Mouse (Mus musculus) MEL (cell line): ENCODE data around the gene Jmjd1c.

ENCODE experiments used
- BHLHE40 ChIP-seq: IDR thresholded peaks from 2 replicates; pipeline ENCODE4 v1.6.1; 2012; ENCODE audit warnings: low read depth, mild to moderate bottlenecking, inconsistent platforms, low read length, improper control_type of control experiment, borderline replicate concordance
- CHD1 ChIP-seq: IDR thresholded peaks from 2 replicates; pipeline ENCODE4 v1.6.1; 2012; ENCODE audit warnings: low read depth, mild to moderate bottlenecking, inconsistent platforms, low read length, improper control_type of control experiment
- CHD2 ChIP-seq: IDR thresholded peaks from 2 replicates; pipeline ENCODE4 v1.6.1; 2011; ENCODE audit warnings: low read length, improper control_type of control experiment
- CTCF ChIP-seq, 3 experiments: IDR thresholded peaks in 2 of 3; conservative IDR thresholded peaks in 1 of 3; 2 replicates each; pipeline ENCODE4 v1.5.1; 2011 to 2012; ENCODE audit warnings: low read length in 3 of 3, low read depth in 2 of 3, mild to moderate bottlenecking in 2 of 3, improper control_type of control experiment in 1 of 3, inconsistent platforms in 1 of 3, mixed read lengths in 1 of 3, moderate library complexity in 1 of 3; ENCODE audit not compliant: control insufficient read depth in 1 of 3, insufficient read depth in 1 of 3, poor library complexity in 1 of 3, severe bottlenecking in 1 of 3
- EP300 ChIP-seq, 2 experiments: IDR thresholded peaks; 2 replicates each; pipeline ENCODE4 v1.6.1; 2011; ENCODE audit warnings: improper control_type of control experiment in 2 of 2, low read length in 2 of 2, low read depth in 1 of 2, mild to moderate bottlenecking in 1 of 2
- MAFK ChIP-seq: IDR thresholded peaks from 2 replicates; pipeline ENCODE4 v1.6.1; 2011; ENCODE audit warnings: low read depth, mild to moderate bottlenecking, low read length, improper control_type of control experiment, borderline replicate concordance
- MYB ChIP-seq: IDR thresholded peaks from 2 replicates; pipeline ENCODE4 v1.6.1; 2011; ENCODE audit warnings: mild to moderate bottlenecking, low read depth, low read length, improper control_type of control experiment
- MYC ChIP-seq: IDR thresholded peaks from 2 replicates; pipeline ENCODE4 v1.6.1; 2011; ENCODE audit warnings: low read depth, mild to moderate bottlenecking, low read length, improper control_type of control experiment, moderate library complexity
- NRF1 ChIP-seq: IDR thresholded peaks from 2 replicates; pipeline ENCODE4 v1.6.1; 2014; ENCODE audit warnings: low read depth, mild to moderate bottlenecking, inconsistent platforms, low read length, improper control_type of control experiment, moderate library complexity; ENCODE audit not compliant: poor library complexity, insufficient read depth, severe bottlenecking
- POLR2A ChIP-seq, 2 experiments: IDR thresholded peaks; 2 replicates each; pipeline ENCODE4 v1.6.1; 2011 to 2012; ENCODE audit warnings: low read length in 2 of 2, mild to moderate bottlenecking in 2 of 2, control low read depth in 1 of 2, improper control_type of control experiment in 1 of 2, low read depth in 1 of 2, moderate library complexity in 1 of 2; ENCODE audit not compliant: control insufficient read depth in 1 of 2, insufficient read depth in 1 of 2, poor library complexity in 1 of 2
- POLR2AphosphoS2 ChIP-seq: IDR thresholded peaks from 2 replicates; pipeline ENCODE4 v1.6.1; 2011; ENCODE audit warnings: low read length, improper control_type of control experiment
- SMC3 ChIP-seq: IDR thresholded peaks from 2 replicates; pipeline ENCODE4 v1.6.1; 2011; ENCODE audit warnings: low read depth, low read length, improper control_type of control experiment
- TCF12 ChIP-seq: IDR thresholded peaks from 2 replicates; pipeline ENCODE4 v1.6.1; 2014; ENCODE audit warnings: low read depth, mild to moderate bottlenecking, inconsistent platforms, low read length, improper control_type of control experiment, moderate library complexity
- ZC3H11A ChIP-seq: IDR thresholded peaks from 2 replicates; pipeline ENCODE4 v1.6.1; 2012; ENCODE audit warnings: low read depth, mild to moderate bottlenecking, inconsistent platforms, low read length, improper control_type of control experiment

DNA sequence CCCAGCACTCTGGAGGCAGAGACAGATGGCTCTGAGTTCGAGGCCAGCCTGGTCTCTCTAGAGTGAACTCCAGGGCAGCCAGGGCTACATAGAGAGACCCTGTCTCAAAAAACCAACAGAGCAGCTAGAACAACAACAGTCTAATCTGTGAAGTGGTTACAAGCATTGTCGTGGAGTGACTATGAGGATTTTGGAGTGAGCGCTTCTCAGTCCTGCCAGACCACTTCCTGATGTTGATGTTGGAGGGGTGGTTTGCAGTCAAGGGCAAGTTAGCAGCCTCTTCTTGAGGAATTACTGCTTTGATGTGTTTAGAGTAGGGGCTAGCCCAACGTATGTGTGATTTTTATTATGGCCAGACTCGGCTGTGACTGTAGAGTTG is 15.9 kb downstream of the Jmjd1c start:
- no peak for TF ChIP-seq POLR2A (IDR thresholded peaks at IDR 0.05; ENCODE audit: control insufficient read depth in 1 of 2, insufficient read depth in 1 of 2, low read depth in 1 of 2, low read length in 2 of 2, poor library complexity in 1 of 2)
- no peak for TF ChIP-seq TCF12
- TF ChIP-seq POLR2AphosphoS2 = no peak
- no peak for TF ChIP-seq CTCF (IDR thresholded peaks at IDR 0.05 in 2 of 3, conservative IDR thresholded peaks at IDR 0.05 in 1 of 3; ENCODE audit: control insufficient read depth in 1 of 3, insufficient read depth in 1 of 3, low read depth in 2 of 3, low read length in 3 of 3, poor library complexity in 1 of 3, severe bottlenecking in 1 of 3)
- no peak for TF ChIP-seq CHD2
- TF ChIP-seq SMC3 = no peak
- no peak for TF ChIP-seq MYC
- no peak for TF ChIP-seq CHD1
- TF ChIP-seq MAFK = no peak
- TF ChIP-seq EP300 (IDR thresholded peaks at IDR 0.05; ENCODE audit: low read depth in 1 of 2, low read length in 2 of 2) = no peak
- TF ChIP-seq NRF1 = no peak
- TF ChIP-seq BHLHE40 = no peak
- no peak for TF ChIP-seq MYB
- TF ChIP-seq ZC3H11A = no peak
